In the genomic region with DNA sequence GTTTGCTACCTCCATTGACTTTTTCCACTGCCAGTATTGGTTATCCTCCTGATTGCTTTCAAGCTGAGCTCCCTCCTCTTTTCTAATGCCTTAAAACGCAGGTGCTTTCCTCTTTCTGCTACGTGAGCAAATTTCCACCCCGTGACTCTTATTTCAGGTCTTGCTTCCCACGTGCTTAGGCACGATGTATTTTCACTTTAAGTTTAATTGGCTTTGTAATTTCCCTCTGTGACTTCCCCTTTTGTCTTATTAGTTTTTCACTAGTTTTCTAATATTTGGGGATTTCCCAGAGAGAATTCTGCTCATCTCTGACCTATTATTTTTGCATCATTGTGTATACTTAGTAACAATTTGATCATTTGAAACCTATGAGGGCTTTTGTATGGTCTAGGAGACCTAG, we compare ENCODE assay signal across 29 mouse cellular contexts. TPM values are rescaled to one million over a fixed set of nuclear protein-coding genes. Genes with fewer than 3 reads are reported as not detected.
DNase-seq lines count a peak whose midpoint lies in the region; ATAC-seq lines count a peak whose summit lies in the region.
"Had no signal": no experiment of that assay in that cellular context is flagged by ENCODE, and none has a peak within 500 bp of the region (broad histone marks: within the 10 kb centered on the region; RNA-seq: fewer than 3 reads in every experiment).

No protein-coding gene starts in this region.

- no peaks in the 10 kb centered on the region for H3K36me3 ChIP-seq in kidney, embryonic 15.5 days
- H3K36me3 ChIP-seq in forebrain, embryonic 10.5 days (replicated peaks), result no peaks in the 10 kb centered on the region
- H3K36me3 ChIP-seq: heart, embryonic 10.5 days; heart, embryonic 15.5 days; hindbrain, embryonic 12.5 days; limb, embryonic 13.5 days; lung, embryonic 15.5 days; midbrain, embryonic 10.5 days; midbrain, embryonic 15.5 days; neural tube, embryonic 12.5 days had no signal

- no peak overlapping the region for H3K27ac ChIP-seq in kidney, embryonic 15.5 days
- H3K27ac ChIP-seq in forebrain, embryonic 10.5 days, result no peak overlapping the region
- H3K27ac ChIP-seq: forebrain, embryonic 13.5 days; heart, embryonic 10.5 days; heart, embryonic 15.5 days; hindbrain, embryonic 12.5 days; left cerebral cortex, adult 2 months; limb, embryonic 13.5 days; lung, embryonic 15.5 days; midbrain, embryonic 10.5 days; midbrain, embryonic 15.5 days; neural tube, embryonic 12.5 days had no signal

- no peak overlapping the region for H3K4me2 ChIP-seq in kidney, embryonic 15.5 days
- H3K4me2 ChIP-seq: forebrain, embryonic 13.5 days; heart, embryonic 15.5 days; hindbrain, embryonic 12.5 days; limb, embryonic 13.5 days; liver, embryonic 11.5 days; lung, embryonic 15.5 days; midbrain, embryonic 15.5 days; neural tube, embryonic 12.5 days had no signal

- H3K27me3 ChIP-seq in kidney, embryonic 15.5 days, result no peaks in the 10 kb centered on the region
- no peaks in the 10 kb centered on the region for H3K27me3 ChIP-seq in forebrain, embryonic 10.5 days (ENCODE audit: poor library complexity, severe bottlenecking)
- H3K27me3 ChIP-seq: forebrain, embryonic 13.5 days; hindbrain, embryonic 12.5 days; limb, embryonic 13.5 days; lung, embryonic 15.5 days; midbrain, embryonic 15.5 days; neural tube, embryonic 12.5 days had no signal

- no peak overlapping the region for H3K9ac ChIP-seq in kidney, embryonic 15.5 days
- H3K9ac ChIP-seq: forebrain, embryonic 13.5 days; heart, embryonic 15.5 days; hindbrain, embryonic 12.5 days; limb, embryonic 13.5 days; lung, embryonic 15.5 days; midbrain, embryonic 15.5 days; neural tube, embryonic 12.5 days had no signal

- H3K4me1 ChIP-seq in kidney, embryonic 15.5 days, result no peaks in the 10 kb centered on the region
- H3K4me1 ChIP-seq in forebrain, embryonic 10.5 days, result no peaks in the 10 kb centered on the region
- H3K4me1 ChIP-seq: forebrain, embryonic 13.5 days; heart, embryonic 10.5 days; heart, embryonic 15.5 days; hindbrain, embryonic 12.5 days; limb, embryonic 13.5 days; lung, embryonic 15.5 days; midbrain, embryonic 10.5 days; midbrain, embryonic 15.5 days; neural tube, embryonic 12.5 days had no signal

- no peaks in the 10 kb centered on the region for H3K9me3 ChIP-seq in kidney, embryonic 15.5 days (replicated peaks)
- H3K9me3 ChIP-seq in forebrain, embryonic 10.5 days, result no peaks in the 10 kb centered on the region
- H3K9me3 ChIP-seq: forebrain, embryonic 13.5 days; heart, embryonic 10.5 days; heart, embryonic 15.5 days; hindbrain, embryonic 12.5 days; limb, embryonic 13.5 days; lung, embryonic 15.5 days; midbrain, embryonic 10.5 days; midbrain, embryonic 15.5 days; neural tube, embryonic 12.5 days had no signal

- 77% methylated on average over 5 of the region's 5 CpGs for WGBS in kidney, embryonic 15.5 days
- WGBS in forebrain, embryonic 10.5 days, result 89% methylated on average over 5 of the region's 5 CpGs

- DNase-seq in spleen, adult 12 weeks (ENCODE audit: low spot score), result peak; percentile 9
- DNase-seq in spleen, postnatal 10 days (ENCODE audit: low spot score in 2 of 2), result no peak
- peak; percentile 0 for DNase-seq in T-cell, adult 2 months (ENCODE audit: low spot score)
- no peak for DNase-seq in frontal cortex, postnatal 14 days (ENCODE audit: low spot score in 2 of 2)
- no peak for DNase-seq in forebrain, embryonic 10.5 days (ENCODE audit: extremely low spot score, low spot score)
- DNase-seq: adrenal gland, postnatal 25 days; cerebellum, adult 18-20 months; cerebellum, postnatal 10 days; gastrocnemius, postnatal 14 days; heart, adult 11 months; heart, postnatal 36 days; kidney, adult 11 months; kidney, postnatal 25 days; right cerebral cortex, adult 18-20 months; thymus, postnatal 4 days had no signal

- H3K4me3 ChIP-seq in kidney, embryonic 15.5 days (replicated peaks), result no peak overlapping the region
- no peak overlapping the region for H3K4me3 ChIP-seq in forebrain, embryonic 10.5 days
- H3K4me3 ChIP-seq: erythroblast, embryonic 14.5 days; forebrain, embryonic 13.5 days; heart, embryonic 10.5 days; heart, embryonic 15.5 days; hindbrain, embryonic 12.5 days; left cerebral cortex, adult 2 months; limb, embryonic 13.5 days; lung, embryonic 15.5 days; midbrain, embryonic 10.5 days; midbrain, embryonic 15.5 days; neural tube, embryonic 12.5 days had no signal

- peak; percentile 91 for ATAC-seq in inflammation-experienced regulatory T-cells, adult 6 months
- ATAC-seq in kidney, embryonic 15.5 days (replicated peaks; ENCODE audit: low FRiP score), result no peak
- ATAC-seq: forebrain, embryonic 13.5 days; midbrain, embryonic 15.5 days had no signal

RNA-seq across cellular contexts. Expression of gene Nampt, which starts 44.8 kb away (rescaled TPM):
- 10 to 100 TPM; 31.6 to 32.8 (median 32.4) TPM for polyA plus RNA-seq in inflammation-experienced regulatory T-cells, adult 6 months (2017; shearing (Covaris generic))
- polyA plus RNA-seq in kidney, embryonic 15.5 days (2015; fragmentation: Nextera tagmentation; extraction: Ambion mirVana), result 23.9 and 25.9 TPM in 2 replicates
- polyA plus RNA-seq in forebrain, embryonic 10.5 days (2016; fragmentation: Nextera tagmentation; extraction: Ambion mirVana), result 38.7 and 41.6 TPM in 2 replicates

Comparison
In these comparisons a context has a peak if more than half of its experiments do, and no peak if none do; other contexts are left out.
1. DNase-seq: peak in spleen, adult 12 weeks (single experiment) and T-cell, adult 2 months (single experiment); none in spleen, postnatal 10 days (0 of 2), frontal cortex, postnatal 14 days (0 of 2) and forebrain, embryonic 10.5 days (single experiment).